Comparison of ENCODE assay signal across 15 mouse cellular contexts in the genomic region with DNA sequence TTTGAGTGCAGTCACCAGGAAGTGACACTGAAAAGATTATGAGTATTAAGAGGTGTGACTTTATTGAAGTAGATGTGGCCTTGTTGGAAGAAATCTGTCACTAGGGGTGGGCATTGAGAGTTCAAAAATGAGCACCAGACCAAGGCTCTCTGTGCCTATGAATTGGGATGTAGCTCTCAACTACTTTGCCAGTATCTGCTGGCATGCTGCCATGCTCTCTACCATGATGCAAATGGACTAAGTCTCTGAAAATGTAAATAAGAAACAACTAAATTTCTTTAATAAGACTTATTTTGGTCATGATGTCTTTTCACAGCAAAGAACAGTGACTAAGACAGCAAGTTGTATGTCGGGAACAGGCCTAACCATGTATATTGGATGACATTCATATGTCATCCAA.
"Had no signal": no experiment of that assay in that cellular context is flagged by ENCODE, and none has a peak within 500 bp of the region (broad histone marks: within the 10 kb centered on the region; RNA-seq: fewer than 3 reads in every experiment).

No protein-coding gene starts in this region.

- H3K4me3 ChIP-seq: kidney, embryonic 15.5 days; limb, embryonic 12.5 days; liver, embryonic 13.5 days; midbrain, embryonic 10.5 days; myocyte; neural tube, embryonic 15.5 days had no signal

- H3K27ac ChIP-seq: kidney, embryonic 15.5 days; limb, embryonic 12.5 days; liver, embryonic 13.5 days; midbrain, embryonic 10.5 days; neural tube, embryonic 15.5 days had no signal

- DNase-seq: kidney, postnatal 14 days; layer of hippocampus, adult 9-11 months; liver; liver, embryonic 13.5 days; liver, postnatal 0 days; lung, postnatal 36 days; right cerebral cortex, adult 18-20 months; spleen, adult 18-20 months; thymus, adult 18-20 months; thymus, postnatal 25 days had no signal

- ATAC-seq: liver, postnatal 0 days had no signal

- H3K4me2 ChIP-seq: kidney, embryonic 15.5 days; limb, embryonic 12.5 days; liver, embryonic 13.5 days; neural tube, embryonic 15.5 days had no signal

- H3K9me3 ChIP-seq: kidney, embryonic 15.5 days; limb, embryonic 12.5 days; liver, embryonic 13.5 days; midbrain, embryonic 10.5 days; neural tube, embryonic 15.5 days had no signal

- H3K4me1 ChIP-seq: kidney, embryonic 15.5 days; limb, embryonic 12.5 days; liver, embryonic 13.5 days; midbrain, embryonic 10.5 days; neural tube, embryonic 15.5 days had no signal

- H3K27me3 ChIP-seq: kidney, embryonic 15.5 days; limb, embryonic 12.5 days; liver, embryonic 13.5 days; neural tube, embryonic 15.5 days had no signal

- H3K36me3 ChIP-seq: kidney, embryonic 15.5 days; limb, embryonic 12.5 days; liver, embryonic 13.5 days; midbrain, embryonic 10.5 days had no signal

- H3K9ac ChIP-seq: kidney, embryonic 15.5 days; limb, embryonic 12.5 days; liver, embryonic 13.5 days; liver, postnatal 0 days; neural tube, embryonic 15.5 days had no signal
